Mouse (Mus musculus) right cerebral cortex, postnatal 25 days (tissue): ENCODE measurements around the gene Ets1.

Experiments
- DNase-seq: peaks from one replicate; pipeline ENCODE4 v3.0.0; 2022

Gene Ets1

DNA sequence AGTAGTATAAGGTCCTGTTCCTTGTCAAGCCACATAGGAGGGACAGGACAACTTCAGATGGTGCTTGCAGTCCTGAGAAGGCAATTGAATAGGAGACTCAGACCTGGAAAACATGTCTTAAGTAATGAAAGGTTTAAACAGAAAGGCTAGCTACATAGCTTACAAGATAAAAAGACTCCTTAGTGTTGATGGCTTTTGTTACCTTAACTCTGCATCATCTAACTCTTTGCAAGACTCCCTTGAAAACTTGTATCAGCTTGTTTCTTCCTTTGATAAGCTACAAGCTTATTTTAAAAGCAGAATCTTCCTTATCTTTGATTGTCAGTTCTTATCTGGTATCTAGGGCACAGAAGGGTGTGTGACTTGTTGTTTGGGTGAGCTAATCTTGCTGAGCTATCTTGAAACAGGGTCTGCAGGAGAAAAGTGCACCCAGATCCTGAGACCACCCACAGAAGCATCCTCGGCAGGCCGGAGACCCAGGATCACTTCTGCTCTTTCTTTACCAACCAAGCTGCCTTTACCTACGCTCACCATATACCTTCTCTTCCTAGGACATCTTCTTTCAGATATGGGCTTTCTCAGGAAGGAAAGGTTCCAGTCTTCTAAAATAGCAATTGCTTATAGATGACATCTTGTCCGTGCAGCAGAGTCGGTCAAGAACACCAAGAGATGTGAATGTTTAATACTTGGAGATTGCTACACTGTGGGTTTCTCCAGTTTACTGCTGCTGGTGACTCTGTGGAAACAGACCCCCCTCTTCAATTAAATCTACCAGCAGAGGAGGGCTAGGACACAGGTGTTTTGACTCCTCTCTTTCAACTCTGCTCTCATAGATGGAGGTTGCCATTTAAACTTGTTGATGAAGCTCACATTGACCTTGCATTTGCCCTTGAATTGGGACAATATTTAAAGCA, 19.2 kb upstream of the Ets1 start:
- DNase-seq: no peak

DNA sequence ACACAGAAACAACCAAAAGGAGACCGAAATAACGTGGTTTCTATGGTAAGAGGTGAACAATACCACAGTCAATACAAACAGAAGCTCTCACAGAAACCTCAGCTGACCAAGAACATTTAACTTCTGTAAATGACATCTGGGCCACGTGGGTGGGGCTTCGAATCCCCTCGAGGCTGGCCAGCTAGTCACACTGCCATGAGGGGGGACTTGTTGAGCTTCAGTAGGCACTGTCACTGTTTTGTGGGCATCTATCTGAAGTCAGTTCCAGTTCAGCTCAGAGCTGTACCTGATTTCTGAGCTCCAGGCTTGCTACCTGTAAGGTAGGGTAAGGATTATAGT, 18.6 kb upstream of the Ets1 start:
- DNase-seq: no peak

DNA sequence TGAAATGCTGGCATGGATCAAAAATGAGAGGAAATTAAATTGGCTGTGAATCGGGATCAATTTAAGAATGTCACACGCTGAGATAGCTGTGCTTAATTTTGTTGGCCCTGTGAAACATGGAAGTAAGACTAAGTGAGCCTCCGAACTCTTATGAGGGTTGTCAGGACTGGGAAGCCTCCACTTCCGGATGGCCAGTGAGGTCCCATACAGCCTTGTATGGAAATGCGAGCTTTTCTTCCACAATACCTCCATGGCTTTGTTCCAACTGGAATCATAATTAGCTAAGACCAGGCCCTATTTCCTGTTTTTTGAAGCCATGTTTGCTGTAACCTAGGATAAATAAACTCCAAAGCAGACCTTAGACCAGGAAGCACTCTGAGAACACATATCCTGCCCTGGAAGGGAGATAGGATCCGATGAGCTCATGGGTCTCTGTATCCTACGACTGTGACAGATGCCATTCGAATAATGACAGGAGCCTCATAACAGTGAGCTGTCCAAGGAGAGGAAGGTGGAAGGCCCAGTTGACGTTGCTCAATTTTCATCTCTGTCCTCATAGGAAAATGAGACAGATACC, 17.4 kb upstream of the Ets1 start:
- DNase-seq: no peak

DNA sequence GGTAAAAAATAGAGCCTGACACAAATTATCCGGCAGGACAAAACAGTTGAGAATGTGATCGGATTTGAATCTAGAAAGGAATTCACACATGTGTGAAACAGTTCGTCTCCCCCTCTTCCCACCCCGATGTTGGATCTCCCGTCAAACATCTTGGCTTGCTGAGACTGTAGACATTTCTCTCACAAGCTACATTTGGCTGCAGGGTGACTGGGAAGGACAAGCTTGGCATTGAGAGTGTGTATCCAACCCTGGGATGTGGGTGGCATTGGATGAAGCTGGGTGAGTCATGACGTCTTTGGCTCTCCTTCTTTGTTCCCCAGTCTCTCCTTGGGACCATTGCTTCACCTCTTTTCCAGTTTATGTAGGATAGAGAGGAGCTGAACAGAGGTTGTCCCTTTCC, 16.4 kb upstream of the Ets1 start:
- no peak for DNase-seq

DNA sequence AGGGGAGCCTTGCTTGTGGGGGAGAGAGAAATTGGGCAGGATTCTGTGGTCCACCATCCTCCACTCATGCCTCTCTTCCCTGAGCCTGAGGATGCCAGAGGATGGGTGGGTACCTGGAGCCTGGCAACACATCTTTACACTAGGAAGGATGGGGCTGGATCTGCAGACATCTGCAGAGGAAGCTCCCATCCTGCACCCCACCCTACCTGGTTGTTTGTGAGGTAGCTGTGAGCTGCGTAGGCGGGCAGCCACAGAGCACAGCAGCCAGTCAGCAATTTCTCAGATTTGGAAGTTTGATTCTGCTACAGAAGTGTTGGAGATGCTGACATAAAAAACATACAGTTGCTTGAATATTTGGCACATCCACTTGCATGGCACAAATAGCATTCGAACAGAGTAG, 15.6 kb upstream of the Ets1 start:
- DNase-seq: no peak

DNA sequence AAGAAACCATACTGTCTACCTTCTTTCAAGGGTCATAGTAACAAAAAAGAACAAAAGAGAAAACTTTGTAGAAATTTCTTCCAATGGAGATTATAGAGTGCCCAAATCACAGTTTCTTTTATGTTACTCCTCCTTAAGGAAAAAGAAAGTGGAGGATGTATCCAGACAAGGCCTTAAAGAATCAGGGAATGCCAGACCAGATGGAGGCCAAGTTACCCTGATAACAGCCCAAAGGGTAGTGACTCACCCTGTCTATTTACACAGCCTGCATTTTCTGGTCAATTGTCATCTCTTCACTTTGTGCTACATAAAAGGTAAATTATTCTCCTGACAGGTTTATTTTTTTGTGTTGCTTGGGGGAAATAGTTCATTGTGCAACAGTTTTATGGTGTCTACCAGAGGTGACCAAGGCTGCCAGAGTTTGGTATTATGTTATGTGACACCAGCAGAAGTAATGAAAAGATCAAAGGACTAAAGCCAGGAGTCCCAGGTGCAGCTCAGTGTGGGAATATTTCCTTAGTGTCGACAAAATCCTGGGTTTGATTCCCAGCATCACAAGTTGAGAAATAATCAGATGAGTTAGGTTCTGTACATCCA, 6.5 kb upstream of the Ets1 start:
- DNase-seq: no peak

DNA sequence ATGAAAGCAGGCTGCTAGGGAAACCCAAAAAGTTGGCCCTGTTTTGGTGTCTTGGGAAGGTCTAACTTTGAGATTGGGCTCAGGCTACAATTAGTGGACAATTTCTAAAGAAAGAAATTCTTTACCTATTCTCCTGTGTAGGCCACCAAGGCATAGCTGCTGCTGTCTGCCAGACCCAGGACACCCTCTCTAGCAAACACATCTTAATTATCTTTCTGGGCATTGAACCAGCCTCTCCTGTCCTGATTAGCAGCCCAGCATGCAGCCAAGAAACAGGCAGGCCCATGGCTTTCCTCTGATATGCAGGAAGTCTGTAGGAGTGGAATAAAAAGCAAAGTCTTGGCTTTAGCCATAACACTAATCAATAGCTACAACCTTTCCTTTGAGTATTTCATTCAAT, 4.7 kb upstream of the Ets1 start:
- no peak for DNase-seq

DNA sequence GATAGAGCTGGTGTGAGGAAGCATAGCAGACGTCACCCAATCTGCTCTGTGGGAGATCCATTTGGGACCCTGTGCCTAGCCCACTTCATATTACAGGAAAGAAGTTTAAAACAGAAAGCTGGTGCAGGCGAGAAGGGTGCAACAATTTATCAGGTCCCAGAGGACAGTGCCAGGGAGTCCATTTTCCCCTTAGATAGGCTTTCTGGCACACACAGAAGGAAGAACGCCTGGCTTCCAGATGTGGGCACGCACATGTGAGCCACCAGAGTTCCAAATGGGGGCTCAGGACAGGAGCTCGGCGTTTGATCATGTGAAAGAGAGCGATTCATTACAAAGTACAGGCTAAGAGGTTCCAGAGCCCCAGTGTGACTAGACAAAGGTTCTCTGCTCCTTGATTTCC, 3.8 kb upstream of the Ets1 start:
- DNase-seq: no peak

DNA sequence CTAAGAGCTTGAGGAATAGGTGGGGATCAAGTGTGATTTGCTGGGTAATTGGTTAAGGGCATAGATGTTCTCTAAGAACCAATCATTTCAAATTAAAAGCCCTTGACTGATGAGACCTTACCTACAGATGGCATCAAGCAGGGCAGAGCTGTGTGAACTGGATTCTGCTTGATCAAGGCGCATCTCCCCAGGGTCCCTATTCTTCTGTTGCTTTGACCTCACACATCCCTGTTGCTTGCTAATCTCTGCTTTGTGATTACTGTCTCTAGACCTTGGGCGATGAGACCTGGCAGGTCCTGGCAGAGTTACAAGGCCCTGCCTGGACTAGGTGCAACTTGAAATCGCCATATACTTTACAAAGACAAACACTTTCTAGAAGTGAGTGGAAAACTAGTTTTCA, 9.0 kb downstream of the Ets1 start:
- no peak for DNase-seq

DNA sequence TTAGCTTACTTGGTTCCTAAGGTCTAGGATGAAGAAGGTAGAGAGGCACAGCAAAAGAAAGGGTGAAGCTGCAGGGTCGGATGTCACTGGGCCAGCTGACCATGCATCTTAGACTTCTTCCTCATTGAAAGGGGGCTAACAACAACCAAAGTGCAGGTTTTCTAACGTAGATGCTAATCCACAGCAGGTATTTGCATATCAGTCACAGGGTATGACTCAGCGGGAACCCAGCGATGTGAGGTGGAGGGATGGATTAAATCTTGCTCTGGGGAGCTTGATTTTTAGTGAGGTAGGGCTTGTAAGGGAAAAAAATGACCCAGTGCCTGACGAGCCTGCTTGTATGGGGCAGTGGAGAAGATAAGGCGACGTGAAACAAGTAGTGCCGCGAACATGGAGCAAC, 9.5 kb downstream of the Ets1 start:
- DNase-seq: no peak

DNA sequence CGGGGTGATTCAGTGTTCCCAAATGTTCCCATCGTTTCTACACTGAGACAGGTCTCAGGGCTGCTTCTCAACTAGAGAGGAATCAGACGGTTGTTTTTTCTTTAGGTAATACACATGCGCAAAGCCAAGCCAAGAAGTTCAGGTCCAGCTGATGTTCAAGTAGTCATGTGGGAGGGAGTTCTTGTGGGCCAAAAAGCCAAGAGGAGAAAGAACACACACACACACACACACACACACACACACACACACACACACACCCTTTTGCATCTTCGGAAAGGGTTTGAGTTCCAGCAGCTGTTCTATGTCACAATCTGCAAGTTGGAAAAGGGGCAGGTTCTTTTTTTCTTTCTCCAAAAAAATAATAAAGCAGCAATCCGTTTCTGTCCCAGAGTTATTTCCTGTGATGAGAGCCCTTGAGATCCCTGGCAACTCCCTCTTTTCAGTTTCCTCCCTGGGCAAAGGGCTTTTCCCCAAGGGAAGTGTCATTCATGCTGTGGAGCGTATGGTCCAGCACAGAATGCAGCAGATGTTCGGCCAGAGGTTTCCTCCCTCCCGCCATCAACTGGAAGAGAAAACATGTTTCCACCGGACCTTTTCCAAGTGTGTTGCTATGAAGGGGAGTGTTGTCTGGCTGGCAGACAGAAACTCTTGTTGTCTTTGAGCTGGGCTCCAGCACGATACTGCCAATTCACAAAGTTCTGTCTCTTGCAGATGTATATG, 10.7 kb downstream of the Ets1 start:
- no peak for DNase-seq

DNA sequence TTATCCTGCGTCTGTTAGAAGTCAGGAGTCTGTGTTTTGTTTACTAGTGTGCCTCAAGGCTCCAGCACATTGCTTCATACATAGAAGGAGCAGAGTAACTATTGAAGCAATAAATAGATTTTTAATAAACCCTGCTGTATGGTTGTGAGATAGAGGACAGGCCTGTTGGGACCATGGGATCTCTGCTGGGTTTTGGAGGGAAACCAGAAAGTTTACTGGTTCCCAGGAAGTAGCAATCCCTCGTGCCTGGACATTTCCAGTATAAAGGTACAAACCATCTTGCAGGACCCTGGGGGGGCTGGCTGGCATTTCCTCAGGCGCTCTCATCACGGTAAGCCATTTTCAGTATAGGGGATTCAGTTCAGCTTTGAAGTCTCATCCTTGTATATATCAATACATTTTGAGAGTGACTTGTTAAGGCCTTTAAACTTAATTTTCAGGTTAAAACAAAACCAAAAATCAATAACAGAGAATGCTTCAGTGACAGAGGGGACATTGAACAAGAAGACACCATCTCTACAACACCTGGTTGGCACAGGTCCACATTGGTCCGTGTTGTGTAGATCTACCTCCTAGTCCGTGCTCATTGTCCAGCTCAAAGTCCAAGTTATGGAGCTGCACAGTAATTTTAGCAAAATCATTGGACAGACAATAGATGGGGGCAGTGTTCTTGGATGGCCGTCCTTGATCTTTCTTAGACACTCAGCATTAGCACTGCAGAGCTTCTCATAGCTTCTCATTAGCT, 11.7 kb downstream of the Ets1 start:
- no peak for DNase-seq

DNA sequence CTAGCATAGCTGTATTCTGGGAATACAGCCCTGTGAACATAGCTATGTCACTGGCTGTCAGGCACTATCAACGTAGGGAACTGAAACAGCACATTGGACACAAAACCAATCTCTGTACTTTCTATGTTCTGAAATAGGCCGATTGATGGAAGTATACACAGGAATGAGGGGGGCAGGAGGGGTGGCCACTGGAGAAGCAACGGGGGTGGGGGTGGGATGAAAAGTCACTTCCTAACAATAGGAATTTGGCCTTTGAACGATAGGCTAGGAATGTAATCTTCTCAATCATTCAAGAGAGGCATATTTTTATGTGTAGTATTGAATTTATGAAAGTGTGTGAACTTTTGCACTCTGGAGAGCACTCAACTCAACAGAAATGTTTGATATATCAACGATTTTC, 12.3 kb downstream of the Ets1 start:
- DNase-seq: no peak

DNA sequence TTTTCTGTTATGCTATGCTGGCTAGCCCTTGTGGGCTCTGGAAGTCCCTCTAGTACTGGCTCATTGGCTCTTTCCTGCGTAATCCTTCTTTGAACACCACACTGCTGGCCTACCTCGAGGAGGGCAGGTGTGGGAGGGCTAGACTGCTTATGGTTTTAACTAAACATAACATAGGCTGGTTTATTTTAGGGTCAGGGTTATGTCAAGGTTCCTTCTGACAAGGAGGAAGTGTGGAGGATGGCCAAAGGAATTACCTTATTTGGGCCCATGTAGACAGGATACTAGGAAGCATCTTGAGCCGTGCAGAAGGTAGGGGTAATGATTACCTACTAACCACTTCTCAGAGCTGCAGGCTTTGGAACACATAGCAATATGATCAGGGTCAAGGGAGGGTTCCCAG, 14.7 kb downstream of the Ets1 start:
- no peak for DNase-seq

DNA sequence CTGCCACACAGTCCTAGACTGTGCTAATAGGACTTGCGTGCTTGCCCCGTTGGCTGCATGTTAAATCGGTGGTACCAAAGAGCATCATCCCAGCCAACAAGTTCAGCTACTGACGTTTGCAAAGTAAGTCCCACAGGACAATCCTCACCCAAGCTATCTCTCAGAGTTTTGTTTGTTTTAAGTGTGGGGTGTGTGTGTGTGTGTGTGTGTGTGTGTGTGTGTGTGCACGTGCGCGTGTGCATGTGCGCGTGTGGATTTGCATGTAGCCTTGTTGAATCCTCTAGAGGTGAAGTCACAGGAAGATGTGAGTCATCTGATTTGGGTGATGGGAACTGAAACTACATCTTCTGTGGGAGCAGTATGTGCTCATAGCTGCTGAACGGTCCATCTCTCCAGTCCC, 16.1 kb downstream of the Ets1 start:
- no peak for DNase-seq

DNA sequence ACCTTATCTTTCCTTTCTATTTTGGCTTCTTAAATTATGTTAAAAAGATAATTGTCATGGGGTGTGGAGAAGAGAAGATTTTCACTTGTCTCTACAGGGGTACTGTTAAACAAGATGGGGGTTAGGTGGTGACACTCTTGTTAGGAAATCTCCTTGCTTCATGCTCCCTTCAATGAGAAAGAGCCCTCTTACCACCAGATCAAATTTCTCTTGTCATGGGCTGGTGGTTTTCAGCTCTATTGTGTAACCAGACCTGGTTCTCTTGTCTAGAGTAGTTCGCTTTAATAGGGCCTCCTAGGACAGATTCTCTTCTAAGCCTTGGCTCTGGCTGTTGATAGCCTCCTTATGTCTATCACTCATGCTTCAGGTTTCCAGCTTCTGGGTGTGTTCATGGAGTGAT, 18.3 kb downstream of the Ets1 start:
- DNase-seq: no peak

DNA sequence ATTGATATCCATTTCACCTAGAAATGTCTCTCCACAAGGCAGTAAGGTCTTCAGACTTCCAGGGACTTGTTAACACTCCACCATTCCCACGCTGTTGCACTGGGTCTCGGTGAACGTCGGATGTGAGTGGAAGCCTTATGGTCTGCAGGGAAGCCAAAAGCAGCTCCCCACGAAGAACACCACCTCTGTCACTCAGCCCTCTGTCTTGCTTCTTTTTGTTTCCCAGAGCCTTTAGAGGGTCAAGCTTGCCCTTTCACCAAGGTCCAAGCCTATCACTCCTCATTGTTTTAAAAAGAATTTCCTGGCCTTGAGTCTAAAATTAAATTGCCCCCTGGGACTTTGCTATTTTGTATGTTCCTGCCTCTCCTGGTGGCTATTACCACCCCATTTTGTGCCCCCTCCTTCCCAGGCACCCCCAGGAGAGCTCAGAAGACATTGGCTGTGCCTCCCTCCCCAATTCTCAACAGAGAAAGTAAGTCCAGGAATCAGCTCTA, 20.4 kb downstream of the Ets1 start:
- DNase-seq: no peak

DNA sequence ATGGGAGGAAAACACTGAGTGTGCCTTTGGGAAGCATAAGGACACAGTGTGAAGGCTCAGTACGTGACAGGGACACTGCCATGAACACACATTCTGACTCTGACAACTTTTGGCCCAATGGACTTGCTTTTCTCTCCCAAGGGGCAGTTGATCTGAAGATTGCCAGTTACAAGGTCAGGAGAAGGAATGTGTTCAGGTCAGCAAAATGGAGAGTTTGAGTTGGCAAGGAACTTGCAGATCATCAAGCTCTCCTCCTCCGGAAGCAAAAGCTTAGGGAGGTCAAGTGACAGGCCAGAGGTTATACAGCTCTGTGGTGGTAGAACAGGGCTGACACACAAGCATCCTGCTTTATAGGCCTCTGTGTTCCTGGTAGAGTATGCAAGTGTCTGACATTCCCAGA, 21.1 kb downstream of the Ets1 start:
- DNase-seq: no peak

DNA sequence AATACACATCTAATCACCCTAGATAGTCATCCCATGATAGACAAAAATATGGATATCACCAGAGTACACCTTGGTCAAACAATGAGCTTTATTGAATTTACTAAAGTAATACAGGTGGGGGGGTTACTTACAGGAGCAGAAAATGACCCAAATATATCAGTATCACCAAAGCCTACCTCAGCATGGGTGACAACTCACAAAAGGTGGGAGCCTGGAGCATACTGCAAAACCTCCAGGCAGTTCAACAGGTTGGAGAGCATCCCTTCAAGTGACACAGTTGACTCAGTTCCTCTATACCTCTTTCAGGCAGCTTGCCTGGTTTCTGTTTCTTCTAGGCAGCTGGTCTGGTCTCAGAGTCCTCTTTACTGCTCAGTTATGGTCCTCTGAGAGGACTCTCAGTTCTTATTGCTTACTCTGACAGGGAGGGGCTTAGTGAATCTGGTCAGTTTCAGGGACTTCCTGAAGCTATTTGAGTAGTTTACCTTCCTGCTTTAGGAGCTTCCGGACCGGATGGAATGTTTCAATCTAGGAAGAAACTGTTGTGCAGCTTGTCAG, 24.5 kb downstream of the Ets1 start:
- no peak for DNase-seq

DNA sequence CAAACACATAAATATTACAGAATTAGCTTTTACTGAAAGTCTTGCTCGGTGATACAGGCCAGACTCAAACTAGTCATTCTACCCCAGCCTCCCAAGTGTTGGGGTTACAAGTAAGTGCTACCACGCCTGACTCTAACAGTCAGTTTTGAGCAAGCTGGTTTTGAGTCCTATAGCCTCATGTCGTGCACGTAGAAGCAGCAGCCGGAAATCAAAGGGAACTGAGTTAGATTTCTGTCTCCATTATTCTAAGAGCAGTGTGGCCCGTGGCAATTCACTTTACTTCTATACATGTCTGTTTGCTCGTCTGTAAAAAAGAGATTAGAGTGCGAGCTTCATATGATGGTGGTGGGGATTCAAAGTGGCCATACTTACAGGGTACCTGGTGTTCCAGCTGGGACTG, 25.1 kb downstream of the Ets1 start:
- no peak for DNase-seq

DNA sequence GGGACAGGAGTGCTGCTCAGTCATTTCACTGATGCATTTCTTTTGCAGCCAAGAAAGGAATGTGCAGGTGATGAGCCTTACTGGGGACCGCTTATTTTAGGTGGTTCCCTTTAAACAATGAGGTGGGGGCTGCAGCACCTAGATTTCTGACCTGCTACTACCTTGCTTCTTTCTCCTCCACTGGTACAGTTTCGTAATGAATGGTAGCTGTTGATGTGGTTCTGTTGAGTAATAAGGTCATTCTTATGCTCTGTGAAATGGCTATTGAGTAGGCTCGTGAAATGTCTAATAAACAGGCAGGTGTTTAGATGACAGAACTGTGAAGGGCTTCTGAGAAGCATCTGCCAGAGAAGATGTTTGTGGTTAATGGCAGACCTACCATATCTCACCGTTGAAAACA, 25.5 kb downstream of the Ets1 start:
- no peak for DNase-seq
